Mouse (Mus musculus): ENCODE data around the gene Il11ra1.
"Not testable (repeated sequence)": the region's sequence is repeated elsewhere in the genome, so short reads cannot be mapped to it uniquely, and the experiment has no call there.

GRCm38 (mm10) chr4:41700224-41700623, 435 bp downstream of the Il11ra1 start:
- not testable (repeated sequence) for TF ChIP-seq CTCF (IDR thresholded peaks at IDR 0.05; ENCODE audit: borderline replicate concordance, extremely low read depth, insufficient read depth, insufficient read length); POLR2A (IDR thresholded peaks at IDR 0.05; ENCODE audit: borderline replicate concordance, extremely low read depth, insufficient read depth, insufficient read length, poor library complexity, severe bottlenecking)

Measured in brain, embryonic 14.5 days (tissue).